Mouse (Mus musculus) cerebellum, postnatal 4 days (tissue): ENCODE results near the gene Fyb.
"Not testable (repeated sequence)": the region's sequence is repeated elsewhere in the genome, so short reads cannot be mapped to it uniquely, and the experiment has no call there.

Experiments used
- DNase-seq, 2 experiments: peaks; one replicate each; pipeline ENCODE4 v3.0.0; 2022; ENCODE audit warnings: low spot score in 2 of 2, mixed read lengths in 1 of 2

Fyb gene

GRCm38 (mm10) chr15:6562161-6562560 lies 39.5 kb downstream of the Fyb start:
- no peak for DNase-seq

- no peak for DNase-seq
Measured at GRCm38 (mm10) chr15:6562629-6563028, 40.0 kb downstream of the Fyb start.

- peak in 1 of 2 experiments; percentile 17 for DNase-seq
Measured at GRCm38 (mm10) chr15:6564977-6565421, 42.3 kb downstream of the Fyb start.

- DNase-seq, result no peak
Measured at GRCm38 (mm10) chr15:6565873-6566272, 43.2 kb downstream of the Fyb start.

GRCm38 (mm10) chr15:6567993-6568392 lies 45.3 kb downstream of the Fyb start:
- no peak for DNase-seq

GRCm38 (mm10) chr15:6568605-6569004 lies 46.0 kb downstream of the Fyb start:
- DNase-seq, result no peak

- no peak for DNase-seq
Measured at GRCm38 (mm10) chr15:6569074-6569473, 46.4 kb downstream of the Fyb start.

GRCm38 (mm10) chr15:6570164-6570861 lies 47.7 kb downstream of the Fyb start:
- no peak for DNase-seq

- DNase-seq, result peak; percentile 30 to 57
Measured at GRCm38 (mm10) chr15:6570876-6571275, 48.2 kb downstream of the Fyb start.

GRCm38 (mm10) chr15:6574283-6574960 lies 51.8 kb downstream of the Fyb start:
- no peak for DNase-seq

GRCm38 (mm10) chr15:6577971-6578370 lies 55.3 kb downstream of the Fyb start:
- DNase-seq, result no peak

- no peak for DNase-seq
Measured at GRCm38 (mm10) chr15:6578654-6579053, 56.0 kb downstream of the Fyb start.

GRCm38 (mm10) chr15:6579194-6579768 lies 56.6 kb downstream of the Fyb start:
- no peak for DNase-seq

- DNase-seq, result no peak
Measured at GRCm38 (mm10) chr15:6579769-6580261, 57.2 kb downstream of the Fyb start.

- DNase-seq, result no peak
Measured at GRCm38 (mm10) chr15:6584645-6585044, 62.0 kb downstream of the Fyb start.

GRCm38 (mm10) chr15:6586351-6586750 lies 63.7 kb downstream of the Fyb start:
- not testable (repeated sequence) for DNase-seq

- no peak for DNase-seq
Measured at GRCm38 (mm10) chr15:6587526-6587925, 64.9 kb downstream of the Fyb start.

- no peak for DNase-seq
Measured at GRCm38 (mm10) chr15:6588192-6588591, 65.5 kb downstream of the Fyb start.

- no peak for DNase-seq
Measured at GRCm38 (mm10) chr15:6590846-6591451, 68.3 kb downstream of the Fyb start.

GRCm38 (mm10) chr15:6591527-6591926 lies 68.9 kb downstream of the Fyb start:
- no peak for DNase-seq

GRCm38 (mm10) chr15:6592561-6593253 lies 70.1 kb downstream of the Fyb start:
- DNase-seq, result no peak

- DNase-seq, result no peak
Measured at GRCm38 (mm10) chr15:6593254-6593623, 70.6 kb downstream of the Fyb start.
